Mouse (Mus musculus): ENCODE measurements around the gene Fblim1.
"Not testable (repeated sequence)": the region's sequence is repeated elsewhere in the genome, so short reads cannot be mapped to it uniquely, and the experiment has no call there.

Gene Fblim1

GRCm38 (mm10) chr4:141568966-141569365, 36.9 kb downstream of the Fblim1 start:
- no peak for DNase-seq (ENCODE audit: low read depth, low spot score)

GRCm38 (mm10) chr4:141567174-141567573, 38.7 kb downstream of the Fblim1 start:
- DNase-seq (ENCODE audit: low read depth, low spot score) = not testable (repeated sequence)

- no peak for DNase-seq (ENCODE audit: low read depth, low spot score)
These were observed 39.7 kb downstream of the Fblim1 start for GRCm38 (mm10) chr4:141566187-141566586.

GRCm38 (mm10) chr4:141565325-141565724, 40.6 kb downstream of the Fblim1 start:
- no peak for DNase-seq (ENCODE audit: low read depth, low spot score)

GRCm38 (mm10) chr4:141564660-141565059, 41.2 kb downstream of the Fblim1 start:
- no peak for DNase-seq (ENCODE audit: low read depth, low spot score)

GRCm38 (mm10) chr4:141564209-141564608, 41.7 kb downstream of the Fblim1 start:
- DNase-seq (ENCODE audit: low read depth, low spot score) = no peak

GRCm38 (mm10) chr4:141562281-141562680, 43.6 kb downstream of the Fblim1 start:
- no peak for DNase-seq (ENCODE audit: low read depth, low spot score)

- not testable (repeated sequence) for DNase-seq (ENCODE audit: low read depth, low spot score)
These were observed 44.5 kb downstream of the Fblim1 start for GRCm38 (mm10) chr4:141561331-141561919.

- peak; percentile 84 for DNase-seq (ENCODE audit: low read depth, low spot score)
These were observed 46.0 kb downstream of the Fblim1 start for GRCm38 (mm10) chr4:141559898-141560263.

- DNase-seq (ENCODE audit: low read depth, low spot score) = peak; percentile 83
These were observed 46.6 kb downstream of the Fblim1 start for GRCm38 (mm10) chr4:141559131-141559897.

- peak; percentile 43 for DNase-seq (ENCODE audit: low read depth, low spot score)
These were observed 47.2 kb downstream of the Fblim1 start for GRCm38 (mm10) chr4:141558658-141559057.

GRCm38 (mm10) chr4:141556163-141556562, 49.7 kb downstream of the Fblim1 start:
- DNase-seq (ENCODE audit: low read depth, low spot score) = not testable (repeated sequence)

GRCm38 (mm10) chr4:141554255-141554865, 51.5 kb downstream of the Fblim1 start:
- DNase-seq (ENCODE audit: low read depth, low spot score) = not testable (repeated sequence)

- DNase-seq (ENCODE audit: low read depth, low spot score) = peak; percentile 74
These were observed 53.4 kb downstream of the Fblim1 start for GRCm38 (mm10) chr4:141552484-141552883.

- no peak for DNase-seq (ENCODE audit: low read depth, low spot score)
These were observed 58.6 kb downstream of the Fblim1 start for GRCm38 (mm10) chr4:141547299-141547698.

- peak; percentile 90 for DNase-seq (ENCODE audit: low read depth, low spot score)
These were observed 59.3 kb downstream of the Fblim1 start for GRCm38 (mm10) chr4:141546334-141547200.

GRCm38 (mm10) chr4:141545743-141546333, 60.1 kb downstream of the Fblim1 start:
- DNase-seq (ENCODE audit: low read depth, low spot score) = peak; percentile 100

GRCm38 (mm10) chr4:141545071-141545742, 60.7 kb downstream of the Fblim1 start:
- DNase-seq (ENCODE audit: low read depth, low spot score) = peak; percentile 58

- DNase-seq (ENCODE audit: low read depth, low spot score) = no peak
These were observed 61.4 kb downstream of the Fblim1 start for GRCm38 (mm10) chr4:141544536-141544935.

- no peak for DNase-seq (ENCODE audit: low read depth, low spot score)
These were observed 62.3 kb downstream of the Fblim1 start for GRCm38 (mm10) chr4:141543593-141543992.

GRCm38 (mm10) chr4:141541851-141542250, 64.0 kb downstream of the Fblim1 start:
- no peak for DNase-seq (ENCODE audit: low read depth, low spot score)

Measured in forelimb bud, embryonic 11.5 days (tissue).